ENCODE assay signal across 25 mouse cellular contexts in the genomic region with DNA sequence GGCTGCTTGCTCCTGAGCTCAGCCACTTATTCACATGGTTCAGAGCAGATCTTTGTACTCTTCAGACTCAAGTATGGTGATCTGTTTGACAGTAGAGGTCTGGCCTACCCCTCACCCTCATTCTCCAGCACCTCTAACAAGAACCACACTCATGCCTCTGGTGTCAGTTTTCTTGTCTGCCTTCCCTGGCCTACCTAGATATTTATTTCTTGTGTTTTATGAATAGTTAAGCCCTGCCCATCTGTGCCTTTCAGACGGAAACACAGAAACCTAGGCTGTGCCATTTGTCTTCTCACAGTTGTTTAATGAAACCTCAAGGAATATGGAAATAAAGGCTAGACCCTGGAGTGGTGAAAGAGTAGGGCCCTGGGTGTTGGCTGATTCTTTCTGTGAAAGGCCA. TPM values are rescaled to one million over a fixed set of nuclear protein-coding genes. Genes with fewer than 3 reads are reported as not detected.
A peak's percentile ranks its signal among the peaks of the same experiment; 100 is the strongest.
DNase-seq lines count a peak whose midpoint lies in the region; ATAC-seq and TF ChIP-seq lines count a peak whose summit lies in the region.
"Had no signal": no experiment of that assay in that cellular context is flagged by ENCODE, and none has a peak within 500 bp of the region (broad histone marks: within the 10 kb centered on the region; RNA-seq: fewer than 3 reads in every experiment).

No protein-coding gene starts in this region.

- no peak for ATAC-seq in forebrain, embryonic 11.5 days (replicated peaks; ENCODE audit: low FRiP score)
- ATAC-seq in forebrain, postnatal 0 days: no peak
- no peak for ATAC-seq in midbrain, embryonic 11.5 days (ENCODE audit: low FRiP score)
- ATAC-seq: activated CD4-positive, CD25-positive, alpha-beta regulatory T cell, adult 4 months; CD4-positive, CD25-positive, alpha-beta regulatory T cell, adult 4 months; Patski had no signal

- no peak overlapping the region for H3K4me3 ChIP-seq in forebrain, embryonic 11.5 days (ENCODE audit: low read depth, low read length)
- no peak overlapping the region for H3K4me3 ChIP-seq in forebrain, postnatal 0 days (ENCODE audit: low read depth, low read length)
- H3K4me3 ChIP-seq in heart, embryonic 10.5 days: no peak overlapping the region
- H3K4me3 ChIP-seq in midbrain, embryonic 11.5 days (ENCODE audit: low read depth, low read length): no peak overlapping the region
- H3K4me3 ChIP-seq in midbrain, embryonic 10.5 days: no peak overlapping the region

- H3K4me1 ChIP-seq in forebrain, embryonic 11.5 days (replicated peaks; ENCODE audit: control insufficient read depth, insufficient read depth, low read length): peaks cover 10% of the 10 kb centered on the region
- H3K4me1 ChIP-seq in forebrain, postnatal 0 days (ENCODE audit: insufficient read depth): no peaks in the 10 kb centered on the region
- peaks cover 15% of the 10 kb centered on the region for H3K4me1 ChIP-seq in heart, embryonic 10.5 days
- H3K4me1 ChIP-seq in midbrain, embryonic 11.5 days (ENCODE audit: control insufficient read depth, insufficient read depth, low read length): peaks cover 9% of the 10 kb centered on the region
- peaks cover 19% of the 10 kb centered on the region for H3K4me1 ChIP-seq in midbrain, embryonic 10.5 days

- no peak for TF ChIP-seq CTCF in forebrain, postnatal 0 days (IDR thresholded peaks at IDR 0.05; ENCODE audit: low read depth)

- peaks cover 13% of the 10 kb centered on the region for H3K27me3 ChIP-seq in forebrain, embryonic 11.5 days (ENCODE audit: control insufficient read depth, insufficient read depth, low read length)
- no peaks in the 10 kb centered on the region for H3K27me3 ChIP-seq in forebrain, postnatal 0 days (ENCODE audit: insufficient read depth, low read length)
- H3K27me3 ChIP-seq in heart, embryonic 10.5 days (ENCODE audit: insufficient read depth, poor library complexity, severe bottlenecking): peaks cover 44% of the 10 kb centered on the region
- H3K27me3 ChIP-seq in midbrain, embryonic 11.5 days (ENCODE audit: control insufficient read depth, insufficient read depth, low read length): peaks cover 16% of the 10 kb centered on the region; the same call in 1 of the 2 replicates
- peaks cover 40% of the 10 kb centered on the region for H3K27me3 ChIP-seq in midbrain, embryonic 10.5 days (ENCODE audit: low read depth, poor library complexity, severe bottlenecking)
- H3K27me3 ChIP-seq: CH12.LX, Patski had no signal

- H3K27ac ChIP-seq in forebrain, embryonic 11.5 days (ENCODE audit: low read depth, low read length): no peak overlapping the region
- H3K27ac ChIP-seq in forebrain, postnatal 0 days (ENCODE audit: low read depth, low read length): no peak overlapping the region
- no peak overlapping the region for H3K27ac ChIP-seq in heart, embryonic 10.5 days
- no peak overlapping the region for H3K27ac ChIP-seq in midbrain, embryonic 11.5 days (ENCODE audit: low read depth, low read length)
- no peak overlapping the region for H3K27ac ChIP-seq in midbrain, embryonic 10.5 days (replicated peaks)

- H3K4me2 ChIP-seq in forebrain, embryonic 11.5 days (ENCODE audit: low read depth, low read length, severe bottlenecking): no peak overlapping the region
- no peak overlapping the region for H3K4me2 ChIP-seq in forebrain, postnatal 0 days (ENCODE audit: low read depth)
- H3K4me2 ChIP-seq in midbrain, embryonic 11.5 days: no peak overlapping the region

- H3K9ac ChIP-seq in forebrain, embryonic 11.5 days (ENCODE audit: low read length): no peak overlapping the region
- no peak overlapping the region for H3K9ac ChIP-seq in forebrain, postnatal 0 days
- H3K9ac ChIP-seq in midbrain, embryonic 11.5 days (ENCODE audit: low read length): no peak overlapping the region

- DNase-seq in forebrain, embryonic 11.5 days (ENCODE audit: low spot score): peak; percentile 27
- no peak for DNase-seq in forebrain, postnatal 0 days
- DNase-seq in heart, embryonic 10.5 days (ENCODE audit: low spot score): peak; percentile 61
- no peak for DNase-seq in heart, adult 18-20 months
- DNase-seq in midbrain, embryonic 11.5 days (ENCODE audit: low spot score, missing footprints): peak; percentile 61
- no peak for DNase-seq in midbrain, embryonic 10.5 days (ENCODE audit: low spot score)
- DNase-seq: adrenal gland, adult 2 months; adrenal gland, adult 8-10 months; adrenal gland, postnatal 10 days; adrenal gland, postnatal 14 days; adrenal gland, postnatal 25 days; adrenal gland, postnatal 36 days; B cell, adult 2 months; cerebellum, adult 11 months; cerebellum, adult 11-12 months; cerebellum, adult 18-20 months had no signal

- no peaks in the 10 kb centered on the region for H3K9me3 ChIP-seq in forebrain, embryonic 11.5 days (ENCODE audit: control insufficient read depth, low read length)
- no peaks in the 10 kb centered on the region for H3K9me3 ChIP-seq in forebrain, postnatal 0 days (ENCODE audit: low read length)
- no peaks in the 10 kb centered on the region for H3K9me3 ChIP-seq in heart, embryonic 10.5 days
- no peaks in the 10 kb centered on the region for H3K9me3 ChIP-seq in midbrain, embryonic 11.5 days (ENCODE audit: control insufficient read depth, low read length)
- H3K9me3 ChIP-seq in midbrain, embryonic 10.5 days (replicated peaks): no peaks in the 10 kb centered on the region

- H3K36me3 ChIP-seq in forebrain, embryonic 11.5 days (ENCODE audit: control insufficient read depth, insufficient read depth, low read length): peaks cover 3% of the 10 kb centered on the region; the same call in 1 of the 2 replicates
- H3K36me3 ChIP-seq in forebrain, postnatal 0 days (ENCODE audit: insufficient read depth): peaks cover 50% of the 10 kb centered on the region
- peaks cover 65% of the 10 kb centered on the region for H3K36me3 ChIP-seq in heart, embryonic 10.5 days
- peaks cover 7% of the 10 kb centered on the region for H3K36me3 ChIP-seq in midbrain, embryonic 11.5 days (ENCODE audit: control insufficient read depth, insufficient read depth, low read length)
- H3K36me3 ChIP-seq in midbrain, embryonic 10.5 days: peaks cover 79% of the 10 kb centered on the region

- 90% methylated on average over 1 of the region's 1 CpGs for WGBS in forebrain, embryonic 11.5 days
- WGBS in forebrain, postnatal 0 days: 81% methylated on average over 1 of the region's 1 CpGs
- 79% methylated on average over 1 of the region's 1 CpGs for WGBS in heart, embryonic 10.5 days
- WGBS in midbrain, embryonic 11.5 days: 83% methylated on average over 1 of the region's 1 CpGs
- 95% methylated on average over 1 of the region's 1 CpGs for WGBS in midbrain, embryonic 10.5 days

RNA-seq across cellular contexts. Expression of gene 3110082J24Rik, which starts 12.1 kb away (rescaled TPM):
- 3.6 and 4.7 TPM in 2 replicates for polyA plus RNA-seq in forebrain, embryonic 11.5 days (2014; fragmentation: Nextera tagmentation; extraction: Ambion mirVana)
- total RNA-seq in forebrain, postnatal 0 days (2014; rRNA removed): 1.0 and 2.0 TPM in 2 replicates
- 2.0 and 2.5 TPM in 2 replicates for polyA plus RNA-seq in forebrain, postnatal 0 days (2015; fragmentation: Nextera tagmentation; extraction: Ambion mirVana)
- 0.18 TPM in 1 of 2 replicates, not detected in the other for polyA plus RNA-seq in heart, embryonic 10.5 days (2016; fragmentation: Nextera tagmentation; extraction: Ambion mirVana)
- total RNA-seq in heart, adult 18-20 months (2021): not detected
- polyA plus RNA-seq in midbrain, embryonic 11.5 days (2014; fragmentation: Nextera tagmentation; extraction: Ambion mirVana): 3.7 and 4.5 TPM in 2 replicates
- polyA plus RNA-seq in midbrain, embryonic 10.5 days (2016; fragmentation: Nextera tagmentation; extraction: Ambion mirVana): 2.4 and 3.7 TPM in 2 replicates
- total RNA-seq: adrenal gland, adult 18-20 months; adrenal gland, adult 2 months; adrenal gland, adult 8-10 months; adrenal gland, postnatal 10 days; adrenal gland, postnatal 14 days; adrenal gland, postnatal 25 days; adrenal gland, postnatal 36 days; adrenal gland, postnatal 4 days; CH12.LX; ES-E14; G1E; MEL had no signal
- polyA plus RNA-seq: activated CD4-positive, CD25-positive, alpha-beta regulatory T cell, adult 4 months; adrenal gland, adult 2 months; CD4-positive, CD25-positive, alpha-beta regulatory T cell, adult 4 months; G1E; Patski had no signal

RNA-seq across cellular contexts. Expression of gene Garem2, which starts 13.1 kb away (rescaled TPM):
- polyA plus RNA-seq in forebrain, embryonic 11.5 days (2014; fragmentation: Nextera tagmentation; extraction: Ambion mirVana): 17.2 and 19.8 TPM in 2 replicates
- total RNA-seq in forebrain, postnatal 0 days (2014; rRNA removed): 10.4 and 10.5 TPM in 2 replicates
- polyA plus RNA-seq in forebrain, postnatal 0 days (2015; fragmentation: Nextera tagmentation; extraction: Ambion mirVana): 5.5 and 7.2 TPM in 2 replicates
- polyA plus RNA-seq in heart, embryonic 10.5 days (2016; fragmentation: Nextera tagmentation; extraction: Ambion mirVana): 0.27 and 0.39 TPM in 2 replicates
- under 1 TPM in 1 of 2 experiments, not detected in 1; 0.10 TPM for total RNA-seq in heart, adult 18-20 months (2021)
- 14.3 and 15.3 TPM in 2 replicates for polyA plus RNA-seq in midbrain, embryonic 11.5 days (2014; fragmentation: Nextera tagmentation; extraction: Ambion mirVana)
- polyA plus RNA-seq in midbrain, embryonic 10.5 days (2016; fragmentation: Nextera tagmentation; extraction: Ambion mirVana): 6.9 and 9.4 TPM in 2 replicates
- total RNA-seq: adrenal gland, adult 18-20 months; adrenal gland, postnatal 36 days had no signal
- polyA plus RNA-seq: activated CD4-positive, CD25-positive, alpha-beta regulatory T cell, adult 4 months; CD4-positive, CD25-positive, alpha-beta regulatory T cell, adult 4 months; G1E had no signal

RNA-seq across cellular contexts. Expression of gene Hadha, which starts 36.9 kb away (rescaled TPM):
- polyA plus RNA-seq in forebrain, embryonic 11.5 days (2014; fragmentation: Nextera tagmentation; extraction: Ambion mirVana): 93.1 and 97.4 TPM in 2 replicates
- 50.3 and 57.9 TPM in 2 replicates for total RNA-seq in forebrain, postnatal 0 days (2014; rRNA removed)
- 45.9 and 56.1 TPM in 2 replicates for polyA plus RNA-seq in forebrain, postnatal 0 days (2015; fragmentation: Nextera tagmentation; extraction: Ambion mirVana)
- 136 and 210 TPM in 2 replicates for polyA plus RNA-seq in heart, embryonic 10.5 days (2016; fragmentation: Nextera tagmentation; extraction: Ambion mirVana)
- total RNA-seq in heart, adult 18-20 months (2021): 1,000 to 10,000 TPM; 1,388 to 1,426 TPM
- polyA plus RNA-seq in midbrain, embryonic 11.5 days (2014; fragmentation: Nextera tagmentation; extraction: Ambion mirVana): 75.1 and 87.0 TPM in 2 replicates
- polyA plus RNA-seq in midbrain, embryonic 10.5 days (2016; fragmentation: Nextera tagmentation; extraction: Ambion mirVana): 101 and 115 TPM in 2 replicates

RNA-seq across cellular contexts. Expression of gene Hadhb, which starts 37.0 kb away (rescaled TPM):
- polyA plus RNA-seq in forebrain, embryonic 11.5 days (2014; fragmentation: Nextera tagmentation; extraction: Ambion mirVana): 105 and 108 TPM in 2 replicates
- total RNA-seq in forebrain, postnatal 0 days (2014; rRNA removed): 54.4 and 59.3 TPM in 2 replicates
- 43.2 and 46.2 TPM in 2 replicates for polyA plus RNA-seq in forebrain, postnatal 0 days (2015; fragmentation: Nextera tagmentation; extraction: Ambion mirVana)
- polyA plus RNA-seq in heart, embryonic 10.5 days (2016; fragmentation: Nextera tagmentation; extraction: Ambion mirVana): 207 and 288 TPM in 2 replicates
- 1,000 to 10,000 TPM; 2,535 to 2,720 TPM for total RNA-seq in heart, adult 18-20 months (2021)
- polyA plus RNA-seq in midbrain, embryonic 11.5 days (2014; fragmentation: Nextera tagmentation; extraction: Ambion mirVana): 107 and 114 TPM in 2 replicates
- 104 and 106 TPM in 2 replicates for polyA plus RNA-seq in midbrain, embryonic 10.5 days (2016; fragmentation: Nextera tagmentation; extraction: Ambion mirVana)

RNA-seq across cellular contexts. Expression of gene Tyms, which starts 44.6 kb away (rescaled TPM):
- polyA plus RNA-seq in forebrain, embryonic 11.5 days (2014; fragmentation: Nextera tagmentation; extraction: Ambion mirVana): 303 and 309 TPM in 2 replicates
- 12.3 and 14.3 TPM in 2 replicates for total RNA-seq in forebrain, postnatal 0 days (2014; rRNA removed)
- 26.8 and 34.1 TPM in 2 replicates for polyA plus RNA-seq in forebrain, postnatal 0 days (2015; fragmentation: Nextera tagmentation; extraction: Ambion mirVana)
- 184 and 286 TPM in 2 replicates for polyA plus RNA-seq in heart, embryonic 10.5 days (2016; fragmentation: Nextera tagmentation; extraction: Ambion mirVana)
- 1 to 10 TPM; 3.0 to 3.1 TPM for total RNA-seq in heart, adult 18-20 months (2021)
- polyA plus RNA-seq in midbrain, embryonic 11.5 days (2014; fragmentation: Nextera tagmentation; extraction: Ambion mirVana): 268 and 278 TPM in 2 replicates
- 294 and 321 TPM in 2 replicates for polyA plus RNA-seq in midbrain, embryonic 10.5 days (2016; fragmentation: Nextera tagmentation; extraction: Ambion mirVana)

Comparison
In these comparisons a context has a peak if more than half of its experiments do, and no peak if none do; other contexts are left out.
1. DNase-seq: peak in forebrain, embryonic 11.5 days (single experiment), heart, embryonic 10.5 days (single experiment) and midbrain, embryonic 11.5 days (single experiment); none in forebrain, postnatal 0 days (single experiment), heart, adult 18-20 months (0 of 2) and midbrain, embryonic 10.5 days (single experiment).